Mouse (Mus musculus) cerebellum, adult 9-11 months (tissue): ENCODE results near the gene Rpl7a.

Source experiments
- DNase-seq: peaks from one replicate; pipeline ENCODE4 v3.0.0; 2022

Rpl7a gene

DNA sequence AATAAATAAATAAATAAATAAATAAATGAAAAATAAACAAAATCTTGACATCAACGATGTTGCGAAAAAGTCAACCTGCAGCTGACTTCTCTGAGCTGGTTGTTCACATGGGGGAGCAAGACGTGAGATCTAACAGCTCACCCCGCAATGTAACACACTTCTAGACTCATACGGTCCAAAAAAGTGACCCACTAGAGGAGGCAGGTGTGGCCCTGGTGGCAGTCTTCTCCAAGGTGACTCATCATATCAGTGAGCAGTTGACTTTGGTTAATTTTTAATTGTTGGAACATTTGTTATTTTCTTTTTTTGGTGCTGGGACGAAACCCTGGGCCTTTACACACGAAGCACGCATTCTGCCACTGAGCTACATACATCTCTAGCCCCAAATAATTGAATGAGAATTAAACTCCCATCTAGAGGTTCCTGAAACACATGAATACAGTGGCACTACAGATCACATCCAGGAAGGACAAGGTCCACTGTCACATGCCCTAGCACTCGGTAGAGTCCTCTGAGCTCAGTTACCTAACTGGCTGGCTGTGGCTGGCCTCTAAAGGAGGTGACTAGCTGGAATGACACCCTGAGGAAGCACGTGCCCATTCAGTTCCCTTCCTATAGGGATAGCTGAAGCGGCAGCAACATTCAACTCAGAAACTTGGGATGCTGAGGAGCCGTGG lies 46.4 kb downstream of the Rpl7a start:
- DNase-seq: no peak

DNA sequence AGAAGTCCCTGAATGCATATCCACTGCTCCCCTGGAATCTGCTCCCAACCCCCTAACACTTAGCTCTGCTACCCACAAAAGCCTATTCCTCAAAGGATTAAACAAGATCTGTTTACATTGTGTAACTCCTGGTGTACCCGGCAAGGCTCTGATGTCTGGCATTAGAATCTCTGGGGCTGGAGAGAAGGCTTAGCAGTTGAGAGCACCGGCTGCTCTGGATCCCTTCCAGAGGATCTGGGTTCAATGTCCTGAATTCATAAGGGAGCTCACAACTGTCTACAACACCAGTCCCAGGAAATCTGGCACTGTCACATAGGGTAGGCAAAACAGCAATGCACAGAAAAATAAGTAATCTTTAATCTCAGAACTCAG lies 46.9 kb downstream of the Rpl7a start:
- DNase-seq: no peak

DNA sequence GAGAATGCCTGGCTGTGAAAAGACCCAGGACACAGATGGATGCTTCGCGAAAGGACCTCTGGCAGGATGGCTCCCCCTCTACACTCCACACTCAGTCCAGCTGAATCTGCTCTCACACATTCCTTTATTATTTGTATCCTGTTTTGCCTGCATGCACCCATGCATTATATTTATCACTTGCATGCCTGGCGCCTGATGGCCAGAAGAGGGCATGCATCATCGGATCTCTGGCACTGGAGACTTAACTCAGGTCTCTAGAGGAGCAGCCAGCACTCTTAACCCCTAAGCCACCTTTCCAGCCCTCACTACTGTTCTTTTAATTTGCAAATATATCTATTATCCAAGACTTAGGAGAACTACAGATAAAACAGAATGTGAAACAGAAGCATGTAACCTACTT lies 50.2 kb downstream of the Rpl7a start:
- no peak for DNase-seq
